Mouse (Mus musculus) liver, adult 2 months (tissue): ENCODE data around the gene Trpc1. TPM values are rescaled to one million over a fixed set of nuclear protein-coding genes. Genes with fewer than 3 reads are reported as not detected.

Experiments
- DNase-seq: peaks from one replicate; pipeline ENCODE4 v3.0.0-alpha.2; 2011; ENCODE audit warnings: low read depth, low spot score; ENCODE audit errors: extremely low read depth
- H3K27ac ChIP-seq: fragments of 200-500 bp; replicated peaks from 2 replicates; pipeline ENCODE4 v1.5.1; 2012; ENCODE audit warnings: low read depth, mild to moderate bottlenecking, control low read depth, inconsistent platforms, low read length; ENCODE audit not compliant: insufficient read depth
- H3K27me3 ChIP-seq: fragments of 200-500 bp; 2 replicates; pipeline ENCODE4 v1.6.1; 2012; ENCODE audit warnings: mild to moderate bottlenecking, moderate library complexity, low read length, inconsistent platforms; ENCODE audit not compliant: control insufficient read depth, insufficient read depth
- H3K36me3 ChIP-seq: fragments of 200-500 bp; 2 replicates; pipeline ENCODE4 v1.6.1; 2012; ENCODE audit warnings: low read length, inconsistent platforms; ENCODE audit not compliant: control insufficient read depth, insufficient read depth
- H3K4me1 ChIP-seq: fragments of 200-500 bp; 2 replicates; pipeline ENCODE4 v1.6.1; 2011; ENCODE audit warnings: low read length; ENCODE audit not compliant: control insufficient read depth, insufficient read depth
- H3K4me3 ChIP-seq: fragments of 200-500 bp; 2 replicates; pipeline ENCODE4 v1.5.1; 2011; ENCODE audit warnings: low read depth, mild to moderate bottlenecking, control low read depth, low read length, moderate library complexity; ENCODE audit not compliant: insufficient read depth
- H3K79me2 ChIP-seq: fragments of 200-500 bp; 2 replicates; pipeline ENCODE4 v1.6.1; 2012; ENCODE audit warnings: inconsistent platforms, mild to moderate bottlenecking, low read length, moderate library complexity; ENCODE audit not compliant: control insufficient read depth, insufficient read depth
- H3K9ac ChIP-seq: fragments of 200-500 bp; 2 replicates; pipeline ENCODE4 v1.6.1; 2012; ENCODE audit warnings: low read depth, mild to moderate bottlenecking, control low read depth, inconsistent platforms, low read length
- CTCF ChIP-seq: fragments of 200-500 bp; IDR thresholded peaks from 2 replicates; pipeline ENCODE4 v1.5.1; 2011; ENCODE audit warnings: low read depth, low read length, control low read depth
- POLR2A ChIP-seq: fragments of 200-500 bp; IDR thresholded peaks from 2 replicates; pipeline ENCODE4 v1.6.1; 2011; ENCODE audit warnings: low read length, control low read depth; ENCODE audit not compliant: insufficient read depth; ENCODE audit errors: extremely low read depth
- WGBS: fragments of 180-500 bp; shearing (Covaris S2); methylation state at CpG from one replicate; pipeline ENCODE4 v1.1.7; 2018; 5-methylcytosine and 5-hydroxymethylcytosine counted together
- polyA plus RNA-seq: library from polyadenylated mRNA; depleted of rRNA; stranded (reverse); fragments of >200 nt; gene quantifications from 2 replicates; pipeline ENCODE4 v1.2.3, GENCODE M21; 2012
- total RNA-seq: library from RNA; depleted of rRNA; stranded (reverse); fragments of >200 nt; gene quantifications from 2 replicates; pipeline ENCODE4 v1.2.3, GENCODE M21; 2014

Trpc1 gene
- total and polyA plus RNA-seq, 2 experiments, result 0.16 to 0.74 TPM

DNA sequence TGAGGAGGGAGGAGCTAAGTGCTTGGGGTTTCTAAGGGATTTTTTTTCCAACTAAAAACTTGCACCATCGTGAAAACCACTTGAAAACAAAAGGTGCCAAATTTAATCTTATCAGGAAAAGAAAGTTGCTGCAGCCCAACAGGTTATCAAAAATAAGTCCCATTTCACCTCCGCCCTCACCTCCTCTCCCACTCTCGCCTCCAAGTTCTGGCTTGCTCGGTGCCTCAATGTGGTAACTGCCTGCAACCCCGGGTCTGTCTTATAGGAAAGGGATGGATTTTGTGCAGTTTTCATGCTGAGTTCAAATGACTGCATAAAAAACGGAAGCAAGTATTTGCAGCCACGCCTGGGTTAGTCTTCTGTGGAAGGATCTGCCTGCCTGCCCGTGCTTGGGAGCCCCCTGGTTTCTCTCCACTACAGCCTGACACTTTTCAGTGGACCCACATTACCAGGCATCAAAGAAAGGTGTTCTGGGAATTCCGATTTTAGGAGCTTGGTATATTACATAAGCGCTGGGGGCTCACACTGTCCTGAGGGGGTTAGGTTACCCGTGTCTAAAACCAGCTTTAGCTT, 56.6 kb downstream of the Trpc1 start:
- 84% methylated on average over 11 of the region's 11 CpGs for WGBS
- Histone ChIP-seq H3K4me1 (no peaks in the 10 kb centered on the region), H3K27me3 (no peaks in the 10 kb centered on the region), H3K9ac (no peak overlapping the region), H3K4me3 (no peak overlapping the region), H3K36me3 (no peaks in the 10 kb centered on the region), H3K79me2 (no peaks in the 10 kb centered on the region), H3K27ac (no peak overlapping the region)
- no peak for TF ChIP-seq CTCF
- TF ChIP-seq POLR2A, result no peak
- DNase-seq, result no peak

DNA sequence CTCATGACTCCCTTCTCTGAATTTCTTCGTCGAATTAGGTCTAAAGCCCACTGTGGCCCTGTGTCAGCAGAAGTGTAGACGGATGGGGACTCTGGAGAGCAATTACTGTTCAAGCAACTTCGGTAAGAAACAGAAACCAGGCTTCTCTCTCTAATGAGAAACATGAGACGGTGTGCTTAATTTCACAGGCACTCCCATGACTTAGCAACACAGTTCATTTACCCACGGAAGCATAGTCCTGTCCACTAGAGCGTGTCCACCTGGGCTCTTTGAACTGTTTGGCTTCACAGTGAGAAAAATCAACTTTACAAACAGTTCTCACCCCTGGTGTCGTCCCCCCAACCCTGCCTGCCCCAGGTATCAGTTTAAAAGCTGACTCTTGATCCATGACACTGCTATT, 57.4 kb downstream of the Trpc1 start:
- H3K4me3 ChIP-seq, result no peak overlapping the region
- no peaks in the 10 kb centered on the region for H3K79me2 ChIP-seq
- no peak overlapping the region for H3K9ac ChIP-seq
- no peaks in the 10 kb centered on the region for H3K36me3 ChIP-seq
- no peak overlapping the region for H3K27ac ChIP-seq
- H3K4me1 ChIP-seq, result no peaks in the 10 kb centered on the region
- TF ChIP-seq CTCF (no peak), POLR2A (no peak)
- 84% methylated on average over 8 of the region's 8 CpGs for WGBS
- no peak for DNase-seq
- no peaks in the 10 kb centered on the region for H3K27me3 ChIP-seq

DNA sequence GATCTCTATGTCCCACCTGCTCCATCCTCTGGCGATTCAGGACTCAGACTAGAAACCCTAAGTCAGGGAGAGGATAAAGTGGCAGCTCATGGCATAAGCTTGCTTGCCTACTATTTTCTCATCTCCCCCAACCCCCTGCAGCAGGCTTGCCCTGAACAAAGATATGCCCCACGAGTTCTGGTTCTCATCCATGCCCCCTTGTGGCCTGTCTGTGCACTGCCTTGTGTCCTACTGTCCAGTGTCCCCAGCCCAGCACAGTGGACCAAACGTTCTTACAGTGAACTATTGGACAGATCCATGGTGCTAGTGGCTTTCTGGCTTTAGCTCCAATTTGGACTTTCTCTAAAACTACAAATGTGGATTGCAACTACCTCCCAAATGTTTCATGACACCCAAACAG, 62.1 kb downstream of the Trpc1 start:
- Histone ChIP-seq H3K9ac (no peak overlapping the region), H3K4me3 (no peak overlapping the region), H3K4me1 (no peaks in the 10 kb centered on the region), H3K79me2 (no peaks in the 10 kb centered on the region), H3K27ac (no peak overlapping the region), H3K27me3 (no peaks in the 10 kb centered on the region), H3K36me3 (no peaks in the 10 kb centered on the region)
- peak; percentile 33 for DNase-seq
- no peak for TF ChIP-seq POLR2A
- peak; percentile 90 for TF ChIP-seq CTCF
- 39% methylated on average over 3 of the region's 3 CpGs for WGBS

DNA sequence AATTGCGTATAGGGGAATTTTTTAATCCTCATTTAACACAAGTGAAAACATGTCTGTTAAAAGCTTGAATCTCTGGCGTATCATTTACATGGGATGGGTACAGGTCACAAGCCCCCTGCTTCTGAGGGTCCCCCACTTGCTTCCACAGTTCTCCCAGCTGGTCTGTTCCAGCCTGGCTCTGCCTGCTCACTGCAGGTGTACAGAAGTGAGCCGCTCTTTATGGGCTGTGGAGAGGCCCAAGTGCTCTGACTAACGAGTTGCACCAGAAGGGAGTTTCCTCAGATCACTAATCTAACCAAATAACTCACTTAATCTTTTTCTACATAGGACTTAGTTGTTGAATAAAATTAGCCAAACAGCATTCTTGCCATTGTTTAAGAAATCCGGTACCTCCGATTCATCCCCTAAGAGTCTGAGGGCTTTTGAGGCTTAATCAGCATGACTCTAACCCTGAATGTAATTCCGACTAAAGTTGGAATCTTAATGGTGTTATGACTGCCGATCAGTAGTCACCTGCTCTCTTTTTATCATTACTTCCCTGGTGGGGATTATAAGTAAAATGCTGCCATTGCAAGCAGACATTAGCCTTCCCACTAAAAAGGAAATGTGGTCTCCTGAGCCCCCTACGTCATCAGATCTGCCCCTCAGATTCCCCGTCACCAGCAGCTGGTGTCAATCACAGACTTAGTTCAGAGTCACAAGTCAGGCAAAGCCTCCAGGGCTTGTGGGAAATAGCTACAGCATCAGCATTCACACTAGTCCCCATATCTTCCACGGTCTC, 64.3 kb downstream of the Trpc1 start:
- H3K27me3 ChIP-seq, result no peaks in the 10 kb centered on the region
- no peak overlapping the region for H3K27ac ChIP-seq
- DNase-seq, result no peak
- no peak overlapping the region for H3K9ac ChIP-seq
- no peaks in the 10 kb centered on the region for H3K79me2 ChIP-seq
- H3K4me3 ChIP-seq, result no peak overlapping the region
- no peaks in the 10 kb centered on the region for H3K36me3 ChIP-seq
- H3K4me1 ChIP-seq, result no peaks in the 10 kb centered on the region
- WGBS, result 91% methylated on average over 11 of the region's 11 CpGs
- TF ChIP-seq POLR2A (no peak), CTCF (no peak)

DNA sequence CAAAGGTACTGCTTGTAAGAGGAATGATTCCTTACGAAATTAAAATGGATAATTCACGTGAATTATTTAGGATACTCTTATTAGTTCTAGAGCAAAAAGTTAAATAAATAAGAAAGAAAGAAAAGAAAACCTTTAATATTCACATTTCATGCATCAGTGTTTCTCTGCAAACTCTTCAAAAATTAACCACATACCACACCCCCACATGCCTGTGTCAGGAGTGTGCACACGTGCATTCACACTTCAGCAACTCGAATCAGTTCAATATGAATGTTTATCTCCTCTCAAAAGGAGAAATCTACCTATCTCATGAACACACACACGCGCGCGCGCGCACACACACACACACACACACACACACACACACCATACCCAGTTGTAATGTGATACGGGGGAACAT, 69.5 kb downstream of the Trpc1 start:
- WGBS, result 86% methylated on average over 11 of the region's 11 CpGs
- Histone ChIP-seq H3K4me3 (no peak overlapping the region), H3K27ac (no peak overlapping the region), H3K36me3 (no peaks in the 10 kb centered on the region), H3K79me2 (no peaks in the 10 kb centered on the region), H3K4me1 (peaks cover 3% of the 10 kb centered on the region), H3K27me3 (no peaks in the 10 kb centered on the region), H3K9ac (no peak overlapping the region)
- DNase-seq, result no peak
- TF ChIP-seq CTCF (no peak), POLR2A (no peak)

DNA sequence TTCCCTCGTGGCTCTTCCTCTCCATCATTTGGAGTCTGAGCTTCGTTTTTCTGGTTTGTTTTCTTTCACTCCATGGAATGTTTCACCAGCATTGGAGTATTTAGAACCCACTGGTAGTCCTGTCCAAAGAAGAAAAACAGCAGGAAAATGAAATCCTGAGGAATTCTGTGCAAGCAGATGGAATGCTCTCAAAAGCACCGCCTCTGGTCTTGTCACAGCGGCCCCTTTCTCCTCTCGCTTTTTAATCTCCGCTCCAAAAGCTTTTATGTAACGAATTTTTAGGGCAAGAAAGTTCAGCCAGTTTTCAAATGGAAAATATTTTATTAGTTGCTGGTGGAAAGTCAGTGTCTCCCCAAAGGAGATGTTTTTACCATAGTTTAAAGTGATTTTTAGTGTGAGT, 70.2 kb downstream of the Trpc1 start:
- no peaks in the 10 kb centered on the region for H3K36me3 ChIP-seq
- H3K79me2 ChIP-seq, result no peaks in the 10 kb centered on the region
- no peak overlapping the region for H3K4me3 ChIP-seq
- no peak for DNase-seq
- H3K27me3 ChIP-seq, result no peaks in the 10 kb centered on the region
- no peak for TF ChIP-seq POLR2A
- no peak for TF ChIP-seq CTCF
- WGBS, result 77% methylated on average over 7 of the region's 7 CpGs
- no peak overlapping the region for H3K9ac ChIP-seq
- peaks cover 6% of the 10 kb centered on the region for H3K4me1 ChIP-seq
- H3K27ac ChIP-seq, result no peak overlapping the region
